Mouse (Mus musculus) heart, postnatal 0 days (tissue): ENCODE data around the gene Abcc10. TPM values are rescaled to one million over a fixed set of nuclear protein-coding genes. Genes with fewer than 3 reads are reported as not detected.
A peak's percentile ranks its signal among the peaks of the same experiment; 100 is the strongest.

Experiments
- ATAC-seq: fragments of 200-750 bp; cut with Nextera tagmentation; 2 replicates; pipeline ENCODE4 v1.8.0; 2017; ENCODE audit warnings: low read depth, moderate number of reproducible peaks, moderate library complexity; ENCODE audit not compliant: insufficient read depth
- DNase-seq: peaks from one replicate; pipeline ENCODE4 v3.0.0-alpha.2; 2016; ENCODE audit warnings: low spot score
- H3K27ac ChIP-seq: fragments of 300-500 bp; sonication (generic); 2 replicates; pipeline ENCODE4 v1.5.1; 2014; ENCODE audit warnings: low read depth, mild to moderate bottlenecking
- H3K27me3 ChIP-seq: fragments of 300-500 bp; sonication (generic); 2 replicates; pipeline ENCODE4 v1.6.1; 2014; ENCODE audit warnings: low read length, mixed read lengths; ENCODE audit not compliant: control insufficient read depth, insufficient read depth
- H3K36me3 ChIP-seq: fragments of 300-500 bp; sonication (generic); replicated peaks from 2 replicates; pipeline ENCODE4 v1.6.1; 2014; ENCODE audit warnings: low read length, mixed read lengths; ENCODE audit not compliant: control insufficient read depth, insufficient read depth
- H3K4me1 ChIP-seq: fragments of 300-500 bp; sonication (generic); 2 replicates; pipeline ENCODE4 v1.6.1; 2014; ENCODE audit warnings: antibody characterized with exemption; ENCODE audit not compliant: control insufficient read depth, insufficient read depth
- H3K4me2 ChIP-seq: fragments of 300-500 bp; sonication (generic); 2 replicates; pipeline ENCODE4 v1.6.1; 2014; ENCODE audit warnings: low read depth, mild to moderate bottlenecking, low read length, moderate library complexity
- H3K4me3 ChIP-seq: fragments of 300-500 bp; sonication (generic); 2 replicates; pipeline ENCODE4 v1.5.1; 2014; ENCODE audit warnings: low read depth, low read length
- H3K9ac ChIP-seq: fragments of 300-500 bp; sonication (generic); replicated peaks from 2 replicates; pipeline ENCODE4 v1.6.1; 2014; ENCODE audit warnings: low read depth, low read length, mixed read lengths
- H3K9me3 ChIP-seq: fragments of 300-500 bp; sonication (generic); replicated peaks from 2 replicates; pipeline ENCODE4 v1.6.1; 2016; ENCODE audit warnings: low read length; ENCODE audit not compliant: control insufficient read depth
- CTCF ChIP-seq: IDR thresholded peaks from 2 replicates; pipeline ENCODE4 v1.5.1; 2016; ENCODE audit warnings: antibody characterized with exemption, control low read depth, low read depth
- EP300 ChIP-seq: IDR thresholded peaks from 2 replicates; pipeline ENCODE4 v1.6.1; 2016; ENCODE audit warnings: antibody characterized with exemption, low read depth
- WGBS: fragments of 180-500 bp; shearing (Covaris S2); extraction: QIAGEN DNeasy Blood & Tissue Kit; methylation state at CpG from one replicate; pipeline ENCODE4 v1.1.7; 2014; 5-methylcytosine and 5-hydroxymethylcytosine counted together
- polyA plus RNA-seq: library from polyadenylated mRNA; unstranded; fragments of >200 nt; fragmentation: Nextera tagmentation; extraction: Ambion mirVana; gene quantifications from 2 replicates; pipeline ENCODE4 v1.2.1, GENCODE M21; 2015
- total RNA-seq: library from RNA; depleted of rRNA; stranded (reverse); fragments of >200 nt; gene quantifications from 2 replicates; pipeline ENCODE4 v1.2.3, GENCODE M21; 2014; ENCODE audit warnings: low replicate concordance; rRNA removed

The Abcc10 gene
- total RNA-seq = 5.8 and 6.8 TPM in 2 replicates
- polyA plus RNA-seq = 3.6 and 4.1 TPM in 2 replicates

DNA sequence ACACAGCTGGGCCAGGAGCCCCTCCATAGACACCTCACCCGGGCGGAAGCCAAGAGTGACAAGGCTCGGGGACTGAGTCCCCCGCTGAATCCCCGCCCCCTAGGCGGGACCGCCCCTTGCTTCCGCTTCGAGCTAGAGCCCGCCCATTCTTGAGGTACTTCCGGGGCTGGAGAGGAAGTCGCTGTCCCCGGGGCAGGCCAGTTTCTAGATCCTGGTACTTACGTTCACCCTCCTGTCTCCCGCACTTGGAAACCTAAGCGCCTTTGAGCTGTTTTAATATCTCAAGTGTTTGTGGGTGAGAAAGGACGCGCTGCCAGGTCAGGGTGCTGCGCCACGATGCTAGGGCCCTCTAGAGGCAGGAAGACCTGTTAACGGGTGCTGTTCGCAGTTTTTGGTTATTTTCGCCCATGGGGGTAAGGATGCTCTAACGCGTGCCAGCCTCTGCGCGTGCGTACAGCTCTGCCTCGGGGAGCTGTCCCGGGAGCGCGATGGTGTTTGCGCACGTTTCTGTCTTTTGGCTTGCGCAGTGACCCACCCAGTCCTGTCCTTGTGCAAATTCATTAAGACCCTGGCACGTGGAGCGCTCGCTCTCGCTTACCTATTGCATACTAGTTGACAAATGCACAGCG, at the start of gene Abcc10:
Gene Abcc10, minus strand, starts transcription at position 447 of the 629 bp plus-strand sequence.
- Histone ChIP-seq H3K4me3 (peak within 1 kb of the TSS; percentile 63), H3K27ac (peak within 1 kb of the TSS; percentile 83), H3K4me1 (0 out of 2 replicates have a peak, but pooled peaks cover 8% of the 10 kb centered on the region), H3K9ac (peak within 1 kb of the TSS; percentile 72), H3K27me3 (no peaks in the 10 kb centered on the region), H3K36me3 (0 out of 2 replicates have a peak, but pooled peaks cover 5% of the 10 kb centered on the region), H3K9me3 (no peaks in the 10 kb centered on the region), H3K4me2 (peak within 1 kb of the TSS; percentile 86)
- under 1% methylated on average over 33 of the region's 40 CpGs for WGBS
- peak; percentile 39; the same call in 1 of the 2 replicates for TF ChIP-seq EP300
- TF ChIP-seq CTCF = peak; percentile 39
- DNase-seq (peak; percentile 94), ATAC-seq (peak; percentile 99)

DNA sequence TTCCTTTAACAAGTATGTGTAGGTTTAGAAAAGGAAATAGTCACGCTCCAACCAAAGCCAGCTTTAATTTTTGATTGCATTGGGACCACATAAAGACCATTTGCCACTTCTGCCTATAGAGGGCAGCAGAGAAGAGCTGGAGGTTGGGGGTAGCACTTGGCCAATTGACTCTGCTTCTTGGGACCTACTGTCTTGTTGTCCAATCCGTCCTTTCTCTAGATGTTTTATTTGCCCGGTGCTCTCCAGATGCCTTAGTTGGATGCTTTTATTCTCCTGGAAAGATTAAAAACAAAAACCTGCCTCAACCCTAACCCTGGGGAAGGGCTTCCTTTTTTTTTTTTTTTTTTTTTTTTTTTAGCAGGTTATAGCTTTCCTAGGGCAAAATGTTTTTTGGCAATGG, 43.6 kb upstream of the Abcc10 start:
- 69% methylated on average over 3 of the region's 3 CpGs for WGBS
- Histone ChIP-seq H3K4me3 (no peak overlapping the region), H3K4me2 (no peak overlapping the region), H3K9me3 (no peaks in the 10 kb centered on the region), H3K4me1 (no peaks in the 10 kb centered on the region), H3K9ac (no peak overlapping the region), H3K36me3 (no peaks in the 10 kb centered on the region), H3K27ac (no peak overlapping the region), H3K27me3 (no peaks in the 10 kb centered on the region)
- ATAC-seq (no peak), DNase-seq (no peak)
- TF ChIP-seq EP300 (no peak), CTCF (peak; percentile 39)

- DNase-seq (no peak), ATAC-seq (no peak)
- TF ChIP-seq CTCF (no peak), EP300 (no peak)
- no peak overlapping the region for H3K4me3 ChIP-seq
- no peaks in the 10 kb centered on the region for H3K36me3 ChIP-seq
- no peak overlapping the region for H3K9ac ChIP-seq
- no peaks in the 10 kb centered on the region for H3K9me3 ChIP-seq
- H3K27ac ChIP-seq = no peak overlapping the region
- 77% methylated on average over 8 of the region's 8 CpGs for WGBS
- no peaks in the 10 kb centered on the region for H3K27me3 ChIP-seq
- no peak overlapping the region for H3K4me2 ChIP-seq
- H3K4me1 ChIP-seq = no peaks in the 10 kb centered on the region
Measured at GRCm38 (mm10) chr17:46351026-46351700, 23.0 kb upstream of the Abcc10 start.

- WGBS = 46% methylated on average over 7 of the region's 7 CpGs
- Histone ChIP-seq H3K4me3 (no peak overlapping the region), H3K9ac (no peak overlapping the region), H3K27me3 (no peaks in the 10 kb centered on the region), H3K4me1 (no peaks in the 10 kb centered on the region), H3K36me3 (no peaks in the 10 kb centered on the region), H3K9me3 (peaks cover 12% of the 10 kb centered on the region; the same call in 1 of the 2 replicates), H3K4me2 (no peak overlapping the region), H3K27ac (no peak overlapping the region)
- no peak for DNase-seq
- no peak for TF ChIP-seq EP300
- TF ChIP-seq CTCF = no peak
- no peak for ATAC-seq
Measured at GRCm38 (mm10) chr17:46341208-46341607, 13.1 kb upstream of the Abcc10 start.

DNA sequence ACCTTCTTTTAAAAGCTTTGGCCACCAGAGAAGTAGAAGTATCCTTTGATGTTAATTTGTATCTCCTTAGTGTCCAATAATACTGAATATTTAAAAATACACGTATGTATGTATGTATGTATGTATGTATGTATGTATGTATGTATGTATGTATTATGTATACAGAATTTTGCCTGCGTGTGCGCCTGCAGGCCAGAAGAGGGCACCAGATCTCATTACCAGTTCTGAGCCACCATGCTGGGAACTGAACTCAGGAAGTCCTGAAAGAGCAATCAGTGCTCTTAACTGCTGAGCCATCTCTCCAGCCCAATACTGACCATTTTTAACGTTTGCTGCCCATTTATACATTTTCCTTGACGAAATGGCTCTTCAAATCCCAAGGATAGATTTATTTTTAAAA, 8.3 kb upstream of the Abcc10 start:
- Histone ChIP-seq H3K9ac (no peak overlapping the region), H3K36me3 (no peaks in the 10 kb centered on the region), H3K27me3 (no peaks in the 10 kb centered on the region), H3K27ac (no peak overlapping the region), H3K4me2 (no peak overlapping the region), H3K4me1 (no peaks in the 10 kb centered on the region), H3K9me3 (no peaks in the 10 kb centered on the region), H3K4me3 (no peak overlapping the region)
- WGBS = 22% methylated on average over 5 of the region's 5 CpGs
- ATAC-seq (no peak), DNase-seq (no peak)
- TF ChIP-seq EP300 = no peak
- peak; percentile 25; the same call in 1 of the 2 replicates for TF ChIP-seq CTCF
